Mouse (Mus musculus) monocyte, adult 5-6 weeks (primary cell): ENCODE data around the gene Zfp57. TPM values are rescaled to one million over a fixed set of nuclear protein-coding genes. Genes with fewer than 3 reads are reported as not detected.

ENCODE experiments used
- ATAC-seq: fragments of 153-309, 156-312 bp; replicated peaks from 2 replicates; pipeline ENCODE4 v1.8.0; 2017; ENCODE audit warnings: mild to moderate bottlenecking; ENCODE audit not compliant: low TSS enrichment, insufficient number of reproducible peaks, severe bottlenecking, poor library complexity, low FRiP score
- total RNA-seq: library from RNA; stranded (forward); fragments of 200-1000, 200-491, 200-594 nt; gene quantifications from 3 replicates; pipeline ENCODE4 v1.2.3, GENCODE M21; 2017

The Zfp57 gene
- total RNA-seq, 1 experiment from 2014 or later: not detected

- ATAC-seq: no peak
These were observed 26.5 kb downstream of the Zfp57 start for GRCm38 (mm10) chr17:37027486-37027885.

DNA sequence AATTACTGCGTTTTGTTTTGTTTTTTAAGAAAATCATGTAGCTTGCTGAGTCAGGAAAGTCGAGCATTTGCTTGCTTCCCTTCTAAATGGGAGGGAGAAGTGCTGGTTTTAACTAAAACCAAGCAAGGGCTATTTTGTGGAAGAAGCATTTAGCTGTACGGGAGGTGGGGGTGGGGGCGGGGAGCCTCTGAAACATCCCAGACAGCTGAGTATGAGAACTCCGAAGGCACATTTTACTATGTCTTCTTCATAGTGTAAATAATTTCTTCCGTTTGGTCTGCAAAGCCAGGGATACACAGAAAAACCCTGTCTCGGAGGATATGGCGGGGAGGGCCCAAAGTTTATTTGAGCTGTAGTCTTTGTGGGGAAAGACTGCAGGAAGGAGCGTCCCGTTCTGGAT, 27.2 kb downstream of the Zfp57 start:
- ATAC-seq: no peak

DNA sequence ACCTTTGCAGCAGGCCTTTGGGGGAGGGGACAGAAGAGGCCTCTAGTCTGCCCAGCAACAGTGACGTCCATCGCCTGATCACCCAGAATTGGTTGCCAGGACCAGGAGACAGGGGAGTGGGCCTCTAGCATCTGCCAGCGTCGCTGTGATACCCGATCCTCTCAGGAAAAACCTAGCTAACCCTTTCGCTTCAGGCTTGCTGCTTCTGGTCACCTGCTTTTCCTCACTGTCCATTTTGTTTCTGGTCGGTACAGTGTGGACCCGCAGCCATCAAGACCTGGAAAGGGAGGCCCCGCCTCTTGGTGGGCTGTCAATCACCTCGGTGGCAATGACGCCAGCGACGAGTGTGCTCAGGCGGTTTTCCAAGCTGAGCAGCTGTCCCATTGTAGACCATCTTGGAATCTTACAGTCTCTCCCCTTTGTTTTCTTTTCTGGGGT, 27.7 kb downstream of the Zfp57 start:
- no peak; the same call in 1 of the 2 replicates for ATAC-seq

- no peak for ATAC-seq
These were observed 28.2 kb downstream of the Zfp57 start for GRCm38 (mm10) chr17:37029162-37029561.

GRCm38 (mm10) chr17:37039127-37039894, 38.3 kb downstream of the Zfp57 start:
- no peak for ATAC-seq

DNA sequence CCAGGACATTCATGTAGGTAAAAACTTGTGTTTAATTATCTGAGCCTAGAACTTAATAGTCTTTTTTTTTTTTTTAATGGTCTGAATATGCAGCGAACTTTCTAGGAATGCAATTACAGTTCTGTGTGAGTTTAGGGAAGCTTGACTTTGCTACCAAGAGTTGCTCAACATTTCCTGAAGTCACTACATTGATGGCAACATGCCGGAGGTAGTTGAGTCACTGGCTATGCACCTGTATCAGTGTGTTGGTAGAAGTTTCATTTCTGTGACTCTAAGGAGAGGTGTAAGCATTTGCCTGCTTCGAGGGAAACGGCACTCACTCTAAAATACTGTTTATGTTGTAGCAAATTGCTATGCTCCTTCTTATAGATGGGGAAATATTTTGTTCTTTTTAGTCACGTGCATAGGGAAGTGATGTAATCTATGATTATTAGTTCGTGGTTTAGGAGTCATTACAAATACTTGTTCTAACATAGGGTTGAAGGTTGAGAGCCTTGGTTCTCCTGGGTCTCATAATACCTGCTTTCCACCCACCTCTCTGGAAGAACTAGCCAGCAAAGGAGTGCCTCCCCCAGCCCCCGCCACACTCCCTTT, 43.8 kb downstream of the Zfp57 start:
- ATAC-seq: 0 out of 2 replicates have a peak, but pooled peaks have one; percentile 31

DNA sequence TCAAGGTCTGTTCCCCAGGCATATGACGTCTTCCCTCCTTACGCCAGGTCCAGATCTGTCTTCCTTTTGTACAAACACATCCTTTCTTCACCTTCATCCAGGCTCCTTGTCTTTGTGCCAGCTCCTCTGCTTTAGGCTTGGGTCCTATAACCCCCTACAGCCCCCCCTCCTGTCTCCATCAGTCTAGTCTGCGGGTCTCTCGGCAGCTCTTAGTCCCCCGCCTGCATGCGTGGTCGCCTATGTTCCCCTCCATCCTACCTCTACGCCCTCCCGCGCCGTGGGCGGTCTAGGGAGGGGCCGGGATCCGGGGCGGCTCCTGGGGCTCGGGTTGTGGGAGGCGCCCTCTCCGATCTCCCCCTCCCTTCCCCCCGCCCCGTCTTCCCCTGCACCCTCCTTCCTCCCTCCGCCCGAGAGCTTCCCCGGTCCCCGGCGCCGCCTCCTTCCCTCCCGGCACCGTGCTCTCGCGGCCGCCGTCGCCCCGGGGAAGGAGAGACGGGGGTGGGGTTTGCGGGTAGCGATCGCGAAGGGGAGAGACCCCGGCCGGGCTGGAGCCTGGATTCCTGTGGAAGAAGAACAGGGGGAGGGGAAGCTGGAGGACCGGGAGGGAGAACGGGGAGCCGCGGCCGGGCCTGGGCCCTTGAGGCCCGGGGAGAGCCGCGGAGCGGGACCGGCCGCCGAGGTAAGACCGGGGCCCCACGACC, 44.8 kb downstream of the Zfp57 start, which contains the start of gene Gabbr1:
TSS of gene Gabbr1 (plus strand) at position 356 of the 701 bp plus-strand sequence.
- ATAC-seq: no peak; the same call in 1 of the 2 replicates

- peak; percentile 36; the same call in 1 of the 2 replicates for ATAC-seq
These were observed 45.5 kb downstream of the Zfp57 start for GRCm38 (mm10) chr17:37046312-37047112.

DNA sequence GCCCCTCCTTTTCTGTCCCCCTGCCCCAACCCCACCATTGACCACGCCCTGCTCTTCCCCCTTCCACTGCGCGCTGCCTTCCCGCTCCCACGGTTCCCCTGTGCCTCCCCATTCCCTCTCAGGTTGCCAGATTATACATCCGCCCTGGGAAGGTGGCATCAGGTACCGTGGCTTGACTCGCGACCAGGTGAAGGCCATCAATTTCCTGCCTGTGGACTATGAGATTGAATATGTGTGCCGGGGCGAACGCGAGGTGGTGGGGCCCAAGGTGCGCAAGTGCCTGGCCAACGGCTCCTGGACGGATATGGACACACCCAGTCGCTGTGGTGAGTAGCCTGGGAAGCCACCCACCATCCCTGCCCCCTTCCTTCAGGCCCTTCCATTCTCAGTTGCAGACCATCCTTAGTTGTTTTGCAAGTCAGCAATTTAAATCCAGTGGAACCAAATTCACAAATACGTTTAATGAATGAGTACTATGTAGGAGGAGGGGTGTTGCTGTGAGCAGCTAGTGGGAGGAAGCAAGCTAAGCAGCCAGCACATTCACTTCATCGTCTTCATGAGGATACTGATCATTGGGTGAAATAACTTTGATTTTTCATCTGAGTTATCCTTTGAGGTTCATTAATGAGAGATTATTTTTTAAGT, 46.5 kb downstream of the Zfp57 start:
- ATAC-seq: no peak

- ATAC-seq: no peak
These were observed 47.0 kb downstream of the Zfp57 start for GRCm38 (mm10) chr17:37047981-37048380.

DNA sequence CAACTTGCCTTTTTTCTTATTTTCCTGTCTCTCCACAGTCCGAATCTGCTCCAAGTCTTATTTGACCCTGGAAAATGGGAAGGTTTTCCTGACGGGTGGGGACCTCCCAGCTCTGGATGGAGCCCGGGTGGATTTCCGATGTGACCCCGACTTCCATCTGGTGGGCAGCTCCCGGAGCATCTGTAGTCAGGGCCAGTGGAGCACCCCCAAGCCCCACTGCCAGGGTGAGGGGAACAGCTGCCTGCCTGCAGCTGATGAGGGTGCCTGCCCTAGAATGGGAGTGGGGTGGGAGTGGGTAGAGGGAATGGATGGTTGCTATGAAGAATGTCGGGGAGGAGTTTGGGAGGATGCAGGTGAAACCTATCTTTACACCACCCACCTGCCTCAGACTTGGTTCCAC, 47.4 kb downstream of the Zfp57 start:
- no peak for ATAC-seq

GRCm38 (mm10) chr17:37049570-37050310, 48.8 kb downstream of the Zfp57 start:
- no peak for ATAC-seq

GRCm38 (mm10) chr17:37050399-37050798, 49.4 kb downstream of the Zfp57 start:
- ATAC-seq: no peak

- ATAC-seq: no peak
These were observed 49.9 kb downstream of the Zfp57 start for GRCm38 (mm10) chr17:37050876-37051275.

DNA sequence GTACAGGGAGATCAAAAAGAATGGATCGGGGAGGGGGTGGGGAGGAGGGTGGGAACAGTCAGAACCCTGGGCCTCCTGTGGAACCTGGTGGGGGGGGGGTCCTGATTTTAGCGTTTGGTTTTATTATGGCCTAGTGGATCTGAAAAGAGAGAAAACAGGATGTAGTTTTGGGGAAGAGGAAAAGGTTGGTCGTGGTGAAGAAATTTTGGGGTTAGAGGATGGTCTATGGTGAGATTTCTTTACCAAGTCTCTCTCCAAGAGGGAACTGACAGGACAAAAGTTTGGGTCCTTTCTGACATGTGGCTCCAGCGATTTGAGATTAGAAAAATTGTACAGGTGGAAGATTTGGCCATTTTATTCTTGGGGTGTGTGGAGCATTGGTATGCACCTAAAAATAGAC, 50.8 kb downstream of the Zfp57 start:
- ATAC-seq: no peak

DNA sequence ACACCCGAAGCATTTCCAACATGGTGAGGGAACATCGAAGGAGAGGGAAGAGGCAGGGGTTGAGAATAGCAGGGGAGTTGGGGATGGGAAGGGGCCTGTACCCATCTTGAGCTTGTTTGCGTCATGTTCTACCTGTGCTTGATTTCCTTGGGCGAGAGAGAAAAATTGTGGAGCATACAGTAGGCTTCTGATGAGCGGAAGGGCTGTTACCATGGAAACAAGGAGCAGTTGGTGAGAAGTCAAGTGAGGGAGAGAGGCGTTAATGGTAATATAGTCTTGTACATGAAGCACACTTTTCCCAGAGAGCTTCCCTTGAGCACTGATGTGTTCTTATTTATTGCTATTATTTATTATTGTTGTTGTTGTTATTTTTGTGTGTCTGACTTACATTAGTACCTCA, 56.0 kb downstream of the Zfp57 start:
- ATAC-seq: no peak
